Mouse (Mus musculus) layer of hippocampus, postnatal 36 days (tissue): Measurements from ENCODE around the gene Eed. TPM values are rescaled to one million over a fixed set of nuclear protein-coding genes. Genes with fewer than 3 reads are reported as not detected.
A peak's percentile ranks its signal among the peaks of the same experiment; 100 is the strongest.

Experiments
- DNase-seq, 2 experiments: peaks; one replicate each; pipeline ENCODE4 v3.0.0; 2022
- total RNA-seq, 2 experiments: library from RNA; stranded (reverse); gene quantifications; 2 replicates each; pipeline ENCODE4 v1.2.3; 2021

The Eed gene
- total RNA-seq, 2 experiments from 2014 or later = 39.6 to 41.3 TPM

DNA sequence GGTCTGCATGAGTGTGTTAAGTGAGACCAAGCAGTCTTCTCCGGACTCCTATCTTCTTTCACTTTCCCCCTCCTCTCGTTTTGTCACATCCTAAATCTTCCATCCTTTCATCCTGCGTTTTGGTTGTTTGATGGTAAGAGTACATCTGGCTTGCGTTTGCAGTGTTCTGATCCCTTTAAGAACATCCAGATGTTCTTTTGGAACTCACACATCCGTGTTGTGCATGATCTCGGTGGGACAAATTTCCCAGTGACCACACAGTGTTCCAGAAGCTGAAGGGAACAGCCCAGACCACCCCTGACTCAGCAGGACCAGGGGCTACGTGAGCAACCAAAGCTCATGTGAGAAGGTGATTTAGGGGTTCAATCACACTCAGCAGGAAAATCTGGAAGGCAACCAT is 72.4 kb downstream of the Eed start:
- no peak for DNase-seq

DNA sequence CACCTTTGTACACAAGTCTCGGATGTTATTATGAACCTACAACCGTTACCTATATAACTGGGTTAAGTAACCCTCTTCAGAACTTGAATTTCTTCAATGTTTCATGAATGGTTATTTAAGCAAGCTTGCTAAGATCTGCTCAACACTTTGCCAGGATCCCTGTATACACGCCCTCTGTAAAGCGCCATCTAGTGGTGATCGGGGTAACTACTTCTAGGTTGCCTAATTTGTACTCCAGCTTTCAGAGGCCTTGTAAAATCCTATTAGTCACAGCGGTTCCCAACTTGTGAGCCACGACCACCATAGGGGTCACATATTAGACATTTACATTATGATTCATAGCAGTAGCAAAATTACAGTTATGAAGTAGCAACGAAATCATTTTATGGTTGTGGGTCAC is 72.8 kb downstream of the Eed start:
- peak; percentile 44 to 72 for DNase-seq

Other genes with a start within 250 kb of the Eed start
- gene Ccdc81, start 77.4 kb downstream of the Eed start, total RNA-seq = 1 to 10 TPM in 1 of 2 experiments, under 1 TPM in 1; 0.45 to 1.1 TPM
- gene Hikeshi, start 39.8 kb downstream of the Eed start, total RNA-seq = 100 to 1,000 TPM; 105 to 108 TPM
- gene Picalm, start 149.2 kb upstream of the Eed start, total RNA-seq = 100 to 1,000 TPM; 144 to 162 TPM